Mouse (Mus musculus) cortical plate, adult 2 months (tissue): ENCODE results near the gene Errfi1.

Source experiments
- CTCF ChIP-seq: fragments of 200-500 bp; IDR thresholded peaks from 2 replicates; pipeline ENCODE4 v1.5.1; 2011; ENCODE audit warnings: mild to moderate bottlenecking, control low read depth, low read length; ENCODE audit not compliant: insufficient read depth; ENCODE audit errors: extremely low read depth
- POLR2A ChIP-seq: fragments of 200-500 bp; IDR thresholded peaks from 2 replicates; pipeline ENCODE4 v1.6.1; 2011; ENCODE audit warnings: mild to moderate bottlenecking, low read length, control low read depth; ENCODE audit not compliant: insufficient read depth; ENCODE audit errors: extremely low read depth

DNA sequence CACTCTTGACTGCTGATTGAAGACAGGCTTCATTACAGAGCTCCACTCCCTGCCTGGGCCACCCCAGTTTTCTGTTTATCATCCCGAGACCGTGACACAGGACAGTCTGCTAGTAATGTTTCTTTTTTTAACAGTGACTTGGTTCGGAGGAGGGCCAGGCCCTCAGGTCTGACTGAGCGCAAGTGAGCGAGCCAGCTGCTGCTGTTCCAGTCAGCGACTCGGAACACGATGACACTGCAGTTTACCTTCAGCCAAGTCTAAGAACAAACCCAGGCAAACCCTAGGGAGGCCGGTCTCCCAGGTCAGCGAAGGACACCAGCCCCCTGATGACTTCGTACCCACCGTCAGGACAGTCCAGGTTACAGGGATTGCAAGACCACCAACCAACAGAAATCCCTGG lies 48.3 kb downstream of the Errfi1 start:
- TF ChIP-seq CTCF (no peak), POLR2A (no peak)
